Mouse (Mus musculus) midbrain, embryonic 14.5 days (tissue): ENCODE results near the gene Aqr. TPM values are rescaled to one million over a fixed set of nuclear protein-coding genes. Genes with fewer than 3 reads are reported as not detected.
A peak's percentile ranks its signal among the peaks of the same experiment; 100 is the strongest.

Source experiments
- ATAC-seq: fragments of 200-750 bp; cut with Nextera tagmentation; 2 replicates; pipeline ENCODE4 v1.8.0; 2017; ENCODE audit warnings: moderate number of reproducible peaks, moderate library complexity; ENCODE audit not compliant: low FRiP score, low TSS enrichment
- DNase-seq: peaks from one replicate; pipeline ENCODE4 v3.0.0-alpha.2; 2015
- H3K27ac ChIP-seq: fragments of 300-500 bp; sonication (generic); replicated peaks from 2 replicates; pipeline ENCODE4 v1.5.1; 2014; ENCODE audit warnings: mild to moderate bottlenecking, low read depth, low read length, moderate library complexity
- H3K27me3 ChIP-seq: fragments of 300-500 bp; sonication (generic); 2 replicates; pipeline ENCODE4 v1.6.1; 2014; ENCODE audit warnings: low read length, control low read depth, mixed read lengths; ENCODE audit not compliant: control insufficient read depth, insufficient read depth
- H3K36me3 ChIP-seq: fragments of 300-500 bp; sonication (generic); 2 replicates; pipeline ENCODE4 v1.6.1; 2014; ENCODE audit warnings: low read length, control low read depth; ENCODE audit not compliant: control insufficient read depth, insufficient read depth
- H3K4me1 ChIP-seq: fragments of 300-500 bp; sonication (generic); 2 replicates; pipeline ENCODE4 v1.6.1; 2014; ENCODE audit warnings: mild to moderate bottlenecking, antibody characterized with exemption, low read length, control low read depth; ENCODE audit not compliant: control insufficient read depth, insufficient read depth
- H3K4me2 ChIP-seq: fragments of 300-500 bp; sonication (generic); 2 replicates; pipeline ENCODE4 v1.6.1; 2014; ENCODE audit warnings: mild to moderate bottlenecking, low read length, moderate library complexity
- H3K4me3 ChIP-seq: fragments of 300-500 bp; sonication (generic); replicated peaks from 2 replicates; pipeline ENCODE4 v1.5.1; 2014; ENCODE audit warnings: low read depth, low read length
- H3K9ac ChIP-seq: fragments of 300-500 bp; sonication (generic); replicated peaks from 2 replicates; pipeline ENCODE4 v1.6.1; 2014; ENCODE audit warnings: mild to moderate bottlenecking, low read length, moderate library complexity
- H3K9me3 ChIP-seq: fragments of 300-500 bp; sonication (generic); 2 replicates; pipeline ENCODE4 v1.6.1; 2016; ENCODE audit warnings: low read length, control low read depth, mixed read lengths; ENCODE audit not compliant: control insufficient read depth
- WGBS: fragments of 180-500 bp; shearing (Covaris S2); extraction: QIAGEN DNeasy Blood & Tissue Kit; methylation state at CpG from one replicate; pipeline ENCODE4 v1.1.7; 2014; 5-methylcytosine and 5-hydroxymethylcytosine counted together
- polyA plus RNA-seq: library from polyadenylated mRNA; unstranded; fragments of >200 nt; fragmentation: Nextera tagmentation; extraction: Ambion mirVana; gene quantifications from 2 replicates; pipeline ENCODE4 v1.2.1, GENCODE M21; 2014

Aqr gene
- polyA plus RNA-seq, 1 experiment from 2014 or later: 54.3 TPM

DNA sequence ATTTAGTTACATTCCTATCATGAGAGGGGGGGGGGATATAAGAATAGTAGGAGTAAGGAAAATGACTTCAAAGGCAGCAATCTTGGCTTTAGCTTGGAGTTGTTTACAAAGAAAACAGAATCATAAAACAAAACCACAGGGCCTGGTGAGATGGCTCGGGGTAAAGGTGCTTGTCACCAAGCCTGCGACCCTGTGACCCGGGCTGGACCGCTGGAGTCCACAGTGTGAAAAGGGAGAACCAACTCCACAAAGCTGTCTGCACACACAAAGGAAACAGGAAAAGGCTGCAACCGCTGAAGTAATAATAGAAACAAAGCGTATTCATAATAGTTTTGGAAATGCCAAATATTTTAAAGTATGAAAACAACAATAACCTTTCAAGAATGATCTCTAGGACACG lies 67.4 kb downstream of the Aqr start:
- Histone ChIP-seq H3K27ac (no peak overlapping the region), H3K4me2 (no peak overlapping the region), H3K9me3 (no peaks in the 10 kb centered on the region), H3K36me3 (peaks cover 66% of the 10 kb centered on the region), H3K4me3 (no peak overlapping the region), H3K4me1 (no peaks in the 10 kb centered on the region), H3K27me3 (no peaks in the 10 kb centered on the region), H3K9ac (no peak overlapping the region)
- 81% methylated on average over 7 of the region's 7 CpGs for WGBS
- DNase-seq (no peak), ATAC-seq (no peak)

DNA sequence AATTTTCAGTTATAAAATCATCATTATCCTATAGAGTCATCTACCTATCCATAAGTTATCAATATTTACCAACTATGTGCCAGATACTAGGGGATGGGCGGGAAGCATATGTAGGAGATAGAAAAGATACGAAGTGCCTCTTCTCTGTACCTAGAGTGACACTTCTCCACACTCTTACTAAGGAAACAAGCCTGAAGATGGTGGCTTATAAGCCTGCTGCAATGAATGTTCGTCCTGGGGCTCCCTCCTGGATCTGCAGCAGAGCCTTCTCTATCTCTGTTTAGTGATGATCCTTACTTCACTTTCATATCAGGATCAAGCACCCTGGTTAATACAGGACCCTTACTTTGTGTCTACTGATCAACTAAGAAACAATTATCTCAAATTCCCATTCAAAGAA lies 69.2 kb downstream of the Aqr start:
- DNase-seq: no peak
- no peak overlapping the region for H3K4me2 ChIP-seq
- H3K36me3 ChIP-seq: peaks cover 65% of the 10 kb centered on the region
- no peak overlapping the region for H3K9ac ChIP-seq
- WGBS: 97% methylated on average over 3 of the region's 3 CpGs
- H3K9me3 ChIP-seq: no peaks in the 10 kb centered on the region
- no peak overlapping the region for H3K4me3 ChIP-seq
- no peaks in the 10 kb centered on the region for H3K27me3 ChIP-seq
- H3K27ac ChIP-seq: no peak overlapping the region
- no peak for ATAC-seq
- no peaks in the 10 kb centered on the region for H3K4me1 ChIP-seq

DNA sequence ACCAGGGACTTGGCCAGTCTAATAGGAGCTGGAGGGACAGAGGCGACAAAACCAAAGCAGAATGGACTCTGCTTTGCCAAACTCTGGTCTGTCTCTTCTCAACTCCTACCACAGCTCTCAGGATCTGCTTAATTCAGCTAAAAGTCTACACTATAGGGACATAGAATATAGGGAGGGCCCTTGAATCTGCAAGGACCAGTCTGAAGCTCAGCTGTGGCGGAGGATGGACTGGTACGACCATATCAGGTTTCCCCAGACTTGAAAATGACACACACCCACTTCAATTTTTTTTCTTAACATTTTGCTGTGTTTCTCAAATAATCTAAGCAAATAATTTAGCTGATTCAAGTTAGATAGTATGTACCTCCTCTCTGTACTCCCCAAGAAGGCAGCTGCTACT lies 69.6 kb downstream of the Aqr start:
- H3K4me2 ChIP-seq: no peak overlapping the region
- ATAC-seq (no peak), DNase-seq (no peak)
- no peak overlapping the region for H3K27ac ChIP-seq
- no peaks in the 10 kb centered on the region for H3K9me3 ChIP-seq
- 97% methylated on average over 3 of the region's 3 CpGs for whole genome bisulfite sequencing
- no peaks in the 10 kb centered on the region for H3K4me1 ChIP-seq
- H3K9ac ChIP-seq: no peak overlapping the region
- no peak overlapping the region for H3K4me3 ChIP-seq
- peaks cover 67% of the 10 kb centered on the region for H3K36me3 ChIP-seq
- no peaks in the 10 kb centered on the region for H3K27me3 ChIP-seq

DNA sequence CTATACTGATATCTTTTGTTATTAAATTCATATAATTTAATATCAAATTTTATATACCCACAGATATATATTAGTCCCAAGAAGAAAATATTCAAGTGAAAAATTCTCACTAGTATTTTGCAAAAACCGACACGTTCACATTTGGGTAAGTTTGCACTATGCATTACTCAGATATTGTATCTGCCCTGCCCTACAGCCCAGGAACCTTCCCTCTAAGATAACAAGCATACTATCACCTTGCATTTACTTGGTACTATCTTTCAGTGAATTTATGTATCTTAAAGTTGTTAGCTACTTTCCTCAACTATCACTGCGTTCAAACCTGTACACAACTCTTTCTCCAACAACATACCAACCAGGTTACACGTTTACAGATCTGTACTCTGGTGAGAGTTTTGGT lies 71.3 kb downstream of the Aqr start:
- Histone ChIP-seq H3K9ac (no peak overlapping the region), H3K27me3 (no peaks in the 10 kb centered on the region), H3K9me3 (no peaks in the 10 kb centered on the region), H3K4me2 (no peak overlapping the region), H3K4me1 (no peaks in the 10 kb centered on the region), H3K36me3 (peaks cover 71% of the 10 kb centered on the region), H3K4me3 (no peak overlapping the region), H3K27ac (no peak overlapping the region)
- 95% methylated on average over 4 of the region's 4 CpGs for WGBS
- ATAC-seq (no peak), DNase-seq (no peak)

DNA sequence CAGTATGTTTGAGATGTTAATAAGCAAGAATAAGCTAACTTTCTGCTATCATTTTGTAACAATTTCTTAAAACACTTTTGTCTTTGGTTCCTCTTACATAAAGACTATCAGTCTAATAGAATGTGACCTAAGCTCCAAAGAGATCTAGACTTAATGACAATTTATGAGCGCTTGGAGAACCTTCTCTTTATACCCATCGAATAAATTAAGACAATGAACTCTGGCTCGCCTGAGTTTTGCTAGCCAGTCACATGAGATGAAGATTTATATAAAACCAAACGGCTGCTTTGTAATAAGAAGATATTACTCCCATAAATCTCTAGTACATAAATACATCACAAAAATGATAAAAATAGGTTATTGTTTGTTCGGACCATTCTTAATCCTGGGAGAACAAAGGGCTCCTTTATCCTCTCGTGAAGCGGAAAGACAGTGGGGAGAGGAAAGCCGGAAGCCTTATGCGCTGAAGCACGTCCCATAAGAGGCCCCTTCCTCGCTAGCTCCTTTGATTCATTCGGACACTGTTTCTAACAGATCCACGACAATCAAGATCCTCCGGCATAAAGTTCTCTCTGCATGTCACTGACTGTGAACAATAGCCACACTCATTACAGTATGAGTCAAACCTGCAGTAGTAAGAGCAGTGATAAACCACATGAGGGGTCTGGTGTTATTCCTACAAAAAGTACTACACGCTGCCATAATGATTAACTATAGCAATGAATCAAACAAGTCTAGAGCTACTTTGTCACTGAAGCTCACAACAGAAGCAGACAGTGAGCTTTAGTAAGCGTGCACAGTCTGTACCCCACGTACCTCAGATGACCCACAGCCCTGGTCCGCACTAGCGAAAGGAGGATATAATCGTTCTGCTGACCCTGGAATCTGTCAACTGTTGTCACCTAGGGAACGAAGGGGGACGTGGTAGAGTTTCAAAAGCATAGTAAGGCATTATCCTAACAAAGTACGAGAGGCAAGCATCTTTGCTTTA lies 79.2 kb downstream of the Aqr start:
- ATAC-seq (no peak), DNase-seq (peak; percentile 6)
- Histone ChIP-seq H3K4me1 (no peaks in the 10 kb centered on the region), H3K36me3 (peaks cover 90% of the 10 kb centered on the region), H3K27ac (no peak overlapping the region), H3K4me2 (no peak overlapping the region), H3K27me3 (no peaks in the 10 kb centered on the region), H3K9ac (no peak overlapping the region), H3K9me3 (no peaks in the 10 kb centered on the region), H3K4me3 (no peak overlapping the region)
- WGBS: 34% methylated on average over 23 of the region's 23 CpGs

DNA sequence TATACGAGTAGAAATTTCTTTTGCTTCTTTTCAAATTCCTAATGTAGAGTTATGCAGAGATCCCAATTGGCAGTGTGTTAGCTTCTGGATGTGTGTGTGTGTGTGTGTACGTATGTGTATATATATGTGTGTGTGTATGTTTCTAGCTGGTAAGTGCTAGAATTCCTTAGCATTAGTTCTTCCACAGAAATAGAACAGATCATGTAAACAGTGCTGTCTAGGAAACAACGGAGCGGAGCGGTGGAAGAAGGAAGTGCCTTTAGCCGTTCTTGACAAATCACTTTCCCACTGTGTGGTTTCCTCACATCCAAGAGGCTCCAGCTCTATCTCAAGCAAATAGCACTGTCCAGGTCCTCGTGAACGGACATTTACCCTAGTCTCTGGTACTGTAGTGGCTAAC lies 80.4 kb downstream of the Aqr start:
- H3K4me1 ChIP-seq: no peaks in the 10 kb centered on the region
- H3K4me2 ChIP-seq: no peak overlapping the region
- H3K9me3 ChIP-seq: no peaks in the 10 kb centered on the region
- H3K27me3 ChIP-seq: no peaks in the 10 kb centered on the region
- H3K27ac ChIP-seq: no peak overlapping the region
- H3K36me3 ChIP-seq: peaks cover 91% of the 10 kb centered on the region
- no peak overlapping the region for H3K9ac ChIP-seq
- DNase-seq: no peak
- WGBS: 94% methylated on average over 8 of the region's 8 CpGs
- no peak for ATAC-seq
- H3K4me3 ChIP-seq: no peak overlapping the region

DNA sequence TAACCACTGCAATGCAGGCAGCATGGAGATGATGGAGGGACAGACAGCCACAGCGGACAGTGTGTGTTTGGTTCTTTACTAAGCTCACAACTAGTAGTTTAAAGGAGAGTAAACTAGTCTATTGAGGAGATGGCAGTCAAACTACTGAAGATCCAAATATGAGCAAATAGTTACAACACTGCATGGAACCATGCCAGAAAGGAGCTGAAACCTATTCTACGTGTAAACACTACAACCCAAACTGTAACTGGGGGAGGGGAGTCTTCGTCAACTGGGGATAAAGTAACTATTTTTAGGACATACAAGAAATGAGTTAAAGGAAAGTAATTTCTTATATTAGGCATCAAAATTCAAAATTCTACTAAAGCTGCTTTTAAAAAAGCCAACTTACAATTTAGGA lies 84.4 kb downstream of the Aqr start:
- H3K9ac ChIP-seq: no peak overlapping the region
- H3K4me1 ChIP-seq: no peaks in the 10 kb centered on the region
- H3K36me3 ChIP-seq: peaks cover 76% of the 10 kb centered on the region
- DNase-seq: no peak
- H3K27ac ChIP-seq: no peak overlapping the region
- H3K4me3 ChIP-seq: no peak overlapping the region
- H3K9me3 ChIP-seq: no peaks in the 10 kb centered on the region
- 94% methylated on average over 3 of the region's 3 CpGs for WGBS
- H3K27me3 ChIP-seq: no peaks in the 10 kb centered on the region
- ATAC-seq: no peak
- no peak overlapping the region for H3K4me2 ChIP-seq

DNA sequence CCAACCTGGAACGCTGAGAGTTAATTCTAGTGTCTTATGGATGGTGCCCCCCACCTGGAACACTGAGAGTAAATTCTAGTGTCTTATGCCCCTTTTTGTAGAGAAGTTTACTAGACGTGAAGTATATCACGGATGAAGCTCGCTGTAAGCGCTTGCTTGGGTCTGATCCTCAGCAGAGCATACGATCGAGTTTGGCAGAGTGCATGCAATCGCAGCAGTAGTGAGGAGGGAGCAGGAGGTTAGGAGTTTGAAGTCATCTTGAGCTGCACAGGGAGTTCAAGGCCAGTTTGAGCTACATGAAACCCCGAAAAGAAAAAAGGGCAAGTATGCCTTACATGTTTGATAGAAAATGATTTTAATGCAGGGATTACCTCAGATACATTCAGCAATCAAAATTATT lies 86.0 kb downstream of the Aqr start:
- DNase-seq: no peak
- peaks cover 63% of the 10 kb centered on the region for H3K36me3 ChIP-seq
- no peak overlapping the region for H3K27ac ChIP-seq
- no peaks in the 10 kb centered on the region for H3K27me3 ChIP-seq
- no peak overlapping the region for H3K9ac ChIP-seq
- no peaks in the 10 kb centered on the region for H3K4me1 ChIP-seq
- WGBS: 95% methylated on average over 9 of the region's 9 CpGs
- H3K4me2 ChIP-seq: no peak overlapping the region
- ATAC-seq: no peak
- no peak overlapping the region for H3K4me3 ChIP-seq
- H3K9me3 ChIP-seq: no peaks in the 10 kb centered on the region

DNA sequence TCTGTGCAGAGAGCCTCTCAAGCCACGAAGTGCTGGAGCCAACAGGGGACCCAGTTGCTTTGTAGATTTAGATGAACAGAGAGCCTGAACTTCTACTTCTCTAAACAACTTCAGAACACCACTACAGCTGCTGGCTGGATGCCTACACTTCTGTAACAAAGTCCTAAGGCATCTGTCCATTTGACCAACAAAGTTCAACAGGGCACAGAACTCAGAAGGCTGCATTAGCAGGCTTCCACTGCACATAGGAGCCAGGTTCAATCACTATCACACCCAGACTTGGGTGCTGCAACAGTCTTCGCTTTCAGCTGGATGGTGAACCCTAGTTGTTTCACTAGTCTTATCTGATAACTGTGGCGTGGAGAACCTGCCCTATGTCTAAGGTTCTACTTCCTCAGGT lies 87.0 kb downstream of the Aqr start:
- WGBS: 89% methylated on average over 3 of the region's 3 CpGs

More for the DNA sequence above, 87.0 kb downstream of the Aqr start:
- DNase-seq (no peak), ATAC-seq (no peak)
- Histone ChIP-seq H3K4me3 (no peak overlapping the region), H3K4me2 (no peak overlapping the region), H3K27ac (no peak overlapping the region), H3K4me1 (no peaks in the 10 kb centered on the region), H3K9ac (no peak overlapping the region), H3K27me3 (no peaks in the 10 kb centered on the region), H3K36me3 (peaks cover 54% of the 10 kb centered on the region), H3K9me3 (no peaks in the 10 kb centered on the region)
